Mouse (Mus musculus) hindlimb bud, embryonic 11.5 days (tissue): ENCODE data around the gene Chst13.

Experiments
- DNase-seq: peaks from one replicate; pipeline ENCODE4 v3.0.0-alpha.2; 2012; ENCODE audit warnings: low read depth, low spot score; ENCODE audit errors: extremely low spot score

The Chst13 gene

GRCm38 (mm10) chr6:90320429-90320828, 4.6 kb downstream of the Chst13 start:
- DNase-seq, result no peak

GRCm38 (mm10) chr6:90319475-90320191, 5.4 kb downstream of the Chst13 start:
- DNase-seq, result no peak

- no peak for DNase-seq
These were observed 6.0 kb downstream of the Chst13 start for GRCm38 (mm10) chr6:90319019-90319418.

- no peak for DNase-seq
These were observed 7.3 kb downstream of the Chst13 start for GRCm38 (mm10) chr6:90317510-90318258.

GRCm38 (mm10) chr6:90315961-90316360, 9.0 kb downstream of the Chst13 start:
- no peak for DNase-seq

GRCm38 (mm10) chr6:90308839-90309778, 15.9 kb downstream of the Chst13 start:
- no peak for DNase-seq

GRCm38 (mm10) chr6:90306315-90306975, 18.5 kb downstream of the Chst13 start:
- DNase-seq, result no peak

- no peak for DNase-seq
These were observed 24.1 kb downstream of the Chst13 start, which contains the start of gene BC048671 for GRCm38 (mm10) chr6:90300919-90301318. BC048671 (plus strand) TSS chr6:90301219.

GRCm38 (mm10) chr6:90288265-90288664, 36.7 kb downstream of the Chst13 start:
- DNase-seq, result no peak
